Mouse (Mus musculus) spleen, adult 2 months (tissue): Measurements from ENCODE around the gene Cpne2. TPM values are rescaled to one million over a fixed set of nuclear protein-coding genes. Genes with fewer than 3 reads are reported as not detected.

ENCODE experiments used
- DNase-seq, 2 experiments: peaks; one replicate each; pipeline versions ENCODE4 v3.0.0 to v3.0.0-alpha.2; 2012 to 2021; ENCODE audit warnings: low spot score in 2 of 2, low read depth in 1 of 2
- H3K27ac ChIP-seq: fragments of 200-500 bp; 2 replicates; pipeline ENCODE4 v1.5.1; 2012; ENCODE audit warnings: low read length, inconsistent platforms; ENCODE audit not compliant: insufficient read depth
- H3K27me3 ChIP-seq: fragments of 200-500 bp; 2 replicates; pipeline ENCODE4 v1.6.1; 2012; ENCODE audit warnings: mild to moderate bottlenecking, moderate library complexity, low read length, inconsistent platforms; ENCODE audit not compliant: control insufficient read depth, insufficient read depth
- H3K36me3 ChIP-seq: fragments of 200-500 bp; 2 replicates; pipeline ENCODE4 v1.6.1; 2012; ENCODE audit warnings: mild to moderate bottlenecking, low read length, inconsistent platforms; ENCODE audit not compliant: control insufficient read depth, insufficient read depth
- H3K4me1 ChIP-seq: fragments of 200-500 bp; 2 replicates; pipeline ENCODE4 v1.6.1; 2011; ENCODE audit warnings: inconsistent platforms; ENCODE audit not compliant: control insufficient read depth, insufficient read depth, insufficient read length
- H3K4me3 ChIP-seq: fragments of 200-500 bp; 2 replicates; pipeline ENCODE4 v1.5.1; 2011; ENCODE audit warnings: mild to moderate bottlenecking, inconsistent platforms; ENCODE audit not compliant: insufficient read depth, insufficient read length; ENCODE audit errors: extremely low read depth
- CTCF ChIP-seq: fragments of 200-500 bp; IDR thresholded peaks from 2 replicates; pipeline ENCODE4 v1.5.1; 2011; ENCODE audit warnings: mild to moderate bottlenecking, inconsistent platforms; ENCODE audit not compliant: insufficient read depth, insufficient read length, insufficient replicate concordance; ENCODE audit errors: extremely low read depth
- POLR2A ChIP-seq: fragments of 200-500 bp; IDR thresholded peaks from 2 replicates; pipeline ENCODE4 v1.6.1; 2011; ENCODE audit warnings: low read depth, low read length, inconsistent platforms
- WGBS: fragments of 180-500 bp; shearing (Covaris S2); methylation state at CpG from one replicate; pipeline ENCODE4 v1.1.7; 2018; 5-methylcytosine and 5-hydroxymethylcytosine counted together
- polyA plus RNA-seq: library from polyadenylated mRNA; depleted of rRNA; stranded (reverse); fragments of >200 nt; gene quantifications from 2 replicates; pipeline ENCODE4 v1.2.3, GENCODE M21; 2012; rRNA removed

The Cpne2 gene
- polyA plus RNA-seq = 28.6 and 29.7 TPM in 2 replicates

DNA sequence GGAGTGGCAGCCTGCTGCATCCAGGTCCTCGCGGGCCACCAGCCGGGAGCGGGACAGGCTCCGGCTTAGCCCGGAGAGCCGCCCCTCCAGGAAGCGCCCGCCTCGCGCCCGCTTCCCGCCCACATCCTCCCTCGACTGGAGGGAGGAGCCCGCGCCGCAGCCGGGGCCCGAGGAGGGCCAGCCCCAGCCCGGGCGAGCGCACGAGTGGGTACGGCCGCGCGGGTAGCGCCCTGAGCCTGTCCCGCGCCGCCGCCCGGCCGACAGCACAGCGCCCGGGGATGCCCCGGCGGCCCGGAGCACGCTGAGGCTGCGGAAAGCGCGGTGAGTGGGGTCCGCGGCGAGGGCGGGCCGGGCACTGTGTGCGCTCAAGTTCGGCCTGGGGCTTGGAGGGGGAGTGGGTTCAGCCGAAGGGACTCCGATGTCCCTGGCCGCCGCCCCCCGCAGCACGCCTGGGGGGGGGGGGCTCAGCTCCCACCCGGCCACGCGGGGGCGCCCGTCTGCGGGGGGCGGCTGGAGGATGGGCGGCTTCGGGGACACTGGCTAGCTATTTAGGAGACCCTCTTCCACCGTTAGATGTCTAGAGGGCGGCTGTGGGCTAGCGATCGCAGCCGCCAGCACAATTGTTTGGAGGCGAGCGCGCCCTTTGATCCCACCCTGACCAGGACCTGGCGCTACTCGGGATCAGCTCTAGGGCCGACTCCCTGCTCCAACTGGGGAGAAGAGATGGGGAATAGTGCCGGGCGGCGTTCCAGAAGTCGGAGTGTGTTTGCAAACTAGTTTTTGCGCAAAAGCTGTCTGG is at the start of gene Cpne2:
Cpne2 (plus strand) TSS at position 118 of the 799 bp plus-strand sequence.
- peaks cover 10% of the 10 kb centered on the region for H3K27me3 ChIP-seq
- peak within 1 kb of the TSS; percentile 57 for H3K4me3 ChIP-seq
- TF ChIP-seq POLR2A (no peak), CTCF (peak; percentile 11; the same call in 1 of the 2 replicates)
- no peaks in the 10 kb centered on the region for H3K4me1 ChIP-seq
- 1% methylated on average over 74 of the region's 81 CpGs for WGBS
- no peak within 1 kb of the TSS for H3K27ac ChIP-seq
- peak in 1 of 2 experiments; percentile 40 for DNase-seq
- H3K36me3 ChIP-seq = no peaks in the 10 kb centered on the region

DNA sequence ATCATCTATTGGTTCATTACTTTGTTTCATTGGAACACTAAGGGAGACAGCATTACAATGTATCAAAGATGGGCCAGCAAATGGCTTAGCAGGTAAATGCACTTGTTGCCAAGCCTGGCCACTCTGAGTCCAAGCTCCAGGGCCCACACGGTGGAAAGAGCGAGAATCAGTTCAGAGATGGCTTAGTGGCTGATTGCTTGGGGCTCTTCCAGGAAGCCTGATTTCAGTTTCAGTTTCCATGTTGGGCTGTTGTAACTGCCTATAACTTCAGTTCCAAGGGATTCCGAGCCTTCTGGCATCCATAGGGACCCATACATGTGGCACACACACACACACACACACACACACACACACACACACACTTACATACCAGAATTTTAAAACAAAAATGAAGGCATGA is 47.5 kb upstream of the Cpne2 start:
- Histone ChIP-seq H3K27me3 (no peaks in the 10 kb centered on the region), H3K4me3 (no peak overlapping the region)

DNA sequence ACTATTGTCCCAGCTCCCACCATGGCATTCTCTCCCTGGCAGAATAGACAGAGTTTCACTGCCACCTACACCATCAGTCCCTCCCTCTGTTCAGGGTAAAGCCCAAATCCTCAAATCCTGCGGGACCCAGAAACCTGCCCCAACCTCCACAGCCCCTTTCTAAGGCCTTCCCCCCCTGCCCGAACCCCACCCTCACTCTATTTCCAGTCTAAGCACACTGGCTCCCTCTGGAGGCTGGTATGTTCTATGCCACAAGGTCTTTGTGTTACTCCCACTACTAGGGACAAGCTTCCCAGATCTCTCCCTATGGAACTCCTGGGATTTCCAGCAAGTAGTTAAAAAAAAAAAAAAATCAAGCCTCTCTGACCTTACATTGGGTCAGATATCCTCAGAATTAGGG is 46.9 kb upstream of the Cpne2 start:
- peaks cover 7% of the 10 kb centered on the region; the same call in 1 of the 2 replicates for H3K36me3 ChIP-seq
- peak overlapping the region; percentile 16; the same call in 1 of the 2 replicates for H3K4me3 ChIP-seq
- DNase-seq = peak; percentile 22 to 42
- H3K4me1 ChIP-seq = no peaks in the 10 kb centered on the region
- H3K27me3 ChIP-seq = no peaks in the 10 kb centered on the region
- H3K27ac ChIP-seq = no peak overlapping the region; the same call in 1 of the 2 replicates
- TF ChIP-seq POLR2A = no peak
- peak; percentile 26; the same call in 1 of the 2 replicates for TF ChIP-seq CTCF
- 32% methylated on average over 2 of the region's 2 CpGs for WGBS

More for the DNA sequence above, 47.5 kb upstream of the Cpne2 start:
- no peaks in the 10 kb centered on the region for H3K4me1 ChIP-seq
- no peak for DNase-seq
- 38% methylated on average over 3 of the region's 3 CpGs for WGBS
- H3K36me3 ChIP-seq = peaks cover 5% of the 10 kb centered on the region; the same call in 1 of the 2 replicates
- no peak overlapping the region for H3K27ac ChIP-seq
- TF ChIP-seq POLR2A (no peak), CTCF (no peak)

DNA sequence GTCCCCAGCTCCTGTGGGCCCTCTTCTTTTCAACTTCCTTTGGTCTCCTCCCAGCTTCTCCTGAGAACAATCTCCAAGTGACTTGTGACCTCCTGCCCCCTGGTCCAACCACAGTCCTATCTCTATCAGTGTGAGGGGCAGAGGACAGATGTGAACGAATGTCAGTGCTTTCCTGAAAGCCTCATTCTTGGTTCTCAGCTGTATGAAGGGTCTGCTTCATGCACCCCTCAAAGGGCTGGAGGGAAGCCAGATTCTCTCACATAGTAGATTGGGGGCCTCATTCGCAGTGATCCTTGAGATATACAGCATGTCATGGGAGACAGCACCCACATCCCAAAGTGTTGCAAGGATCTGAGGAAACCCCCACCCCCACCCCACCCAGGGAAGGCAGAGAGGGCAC is 44.8 kb upstream of the Cpne2 start:
- Histone ChIP-seq H3K27ac (no peak overlapping the region), H3K4me3 (no peak overlapping the region), H3K36me3 (peaks cover 12% of the 10 kb centered on the region; the same call in 1 of the 2 replicates), H3K4me1 (no peaks in the 10 kb centered on the region), H3K27me3 (no peaks in the 10 kb centered on the region)
- no peak for TF ChIP-seq POLR2A
- no peak for TF ChIP-seq CTCF
- DNase-seq = no peak
- WGBS = 92% methylated on average over 2 of the region's 2 CpGs

DNA sequence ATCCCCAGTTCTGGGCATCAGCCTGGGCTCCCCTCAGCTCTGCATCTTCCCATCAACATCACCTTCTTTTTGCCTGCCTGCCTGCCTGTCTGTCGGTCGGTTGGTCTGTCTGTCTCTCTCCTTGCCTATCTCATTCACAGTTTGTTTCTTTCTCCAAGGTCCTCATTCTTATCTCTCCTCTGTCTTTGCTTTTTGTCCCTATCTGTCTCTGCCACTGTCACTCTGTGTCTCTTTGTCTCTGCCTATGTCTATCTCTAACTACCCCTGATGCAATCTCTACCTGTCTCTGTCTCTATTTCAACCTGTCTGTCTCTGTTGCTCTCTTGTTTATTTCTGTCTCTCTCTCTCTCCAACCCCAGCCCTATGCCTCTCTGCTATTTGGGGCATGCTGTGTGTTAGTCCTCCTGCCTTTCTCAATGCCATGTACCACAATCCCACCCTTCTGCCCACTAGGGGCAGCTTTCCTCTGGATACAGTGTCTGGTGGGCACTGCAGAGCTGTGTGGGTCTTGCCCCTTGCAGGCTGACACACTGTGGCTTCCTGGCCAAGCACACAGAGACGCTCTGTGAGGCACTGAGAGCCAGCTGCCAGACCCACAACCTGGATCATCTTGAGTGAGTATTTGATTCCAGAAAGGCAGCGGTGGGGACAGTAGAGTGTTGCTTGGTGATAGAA is 42.8 kb upstream of the Cpne2 start:
- DNase-seq = no peak
- 83% methylated on average over 4 of the region's 4 CpGs for WGBS
- Histone ChIP-seq H3K36me3 (peaks cover 12% of the 10 kb centered on the region; the same call in 1 of the 2 replicates), H3K4me1 (no peaks in the 10 kb centered on the region), H3K27me3 (no peaks in the 10 kb centered on the region), H3K27ac (no peak overlapping the region), H3K4me3 (no peak overlapping the region)
- TF ChIP-seq CTCF = no peak
- TF ChIP-seq POLR2A = no peak

DNA sequence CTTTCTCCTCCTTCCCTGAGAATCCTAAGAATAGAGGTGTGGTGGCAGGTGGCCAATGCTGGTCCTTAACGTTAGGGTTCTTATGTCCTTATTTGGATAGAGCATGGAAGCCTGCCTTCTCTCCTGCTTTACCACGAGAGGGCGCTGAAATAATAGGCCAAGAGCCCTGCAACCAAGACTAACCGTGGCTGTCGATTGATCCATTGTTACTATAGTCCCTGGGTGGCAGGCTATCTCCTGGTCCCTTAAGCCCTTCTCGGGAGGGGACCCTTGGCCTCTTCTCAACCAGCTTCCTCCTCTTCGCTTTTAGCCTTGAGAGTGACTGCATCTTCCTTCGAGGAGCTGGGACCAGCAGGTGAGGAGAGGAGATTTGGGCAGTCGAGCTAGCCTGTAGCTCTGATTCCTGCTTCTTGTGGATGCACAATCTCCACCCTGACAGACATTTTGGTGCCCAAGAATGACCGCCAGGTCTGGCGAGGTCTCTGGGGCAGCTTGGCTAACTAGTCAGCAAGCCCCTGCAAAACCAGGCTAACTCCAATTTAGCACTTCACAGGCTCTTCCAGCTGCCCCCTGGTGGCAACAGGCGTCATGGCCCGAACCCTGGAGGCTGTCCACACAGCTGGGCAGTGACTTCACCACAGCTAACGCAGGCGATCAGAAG is 40.6 kb upstream of the Cpne2 start:
- WGBS = 29% methylated on average over 15 of the region's 15 CpGs
- H3K27me3 ChIP-seq = no peaks in the 10 kb centered on the region
- no peak overlapping the region for H3K4me3 ChIP-seq
- TF ChIP-seq POLR2A (no peak), CTCF (peak; percentile 82)
- H3K36me3 ChIP-seq = peaks cover 14% of the 10 kb centered on the region
- no peak overlapping the region for H3K27ac ChIP-seq
- DNase-seq = peak; percentile 40 to 74
- H3K4me1 ChIP-seq = no peaks in the 10 kb centered on the region

DNA sequence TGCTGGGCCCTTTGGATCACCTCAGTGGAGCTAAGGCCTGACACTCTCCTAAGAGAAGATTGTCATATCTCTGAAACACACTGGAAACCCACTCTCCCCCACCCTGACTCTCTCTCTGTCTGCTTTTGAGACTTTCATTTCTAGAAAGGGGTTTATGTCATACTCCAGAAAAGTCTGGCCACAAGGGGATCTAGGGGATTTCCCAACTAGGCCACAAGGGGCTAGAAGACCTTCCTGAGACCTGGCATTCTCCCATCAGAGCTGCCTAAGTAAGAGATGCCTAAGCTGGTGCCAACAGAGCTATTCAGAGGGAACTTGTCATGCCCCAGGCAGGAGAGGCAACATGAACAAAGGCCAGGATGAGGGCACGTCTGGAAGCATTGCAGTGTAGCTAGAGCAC is 39.5 kb upstream of the Cpne2 start:
- no peak overlapping the region for H3K4me3 ChIP-seq
- peaks cover 9% of the 10 kb centered on the region for H3K36me3 ChIP-seq
- no peak overlapping the region for H3K27ac ChIP-seq
- DNase-seq = no peak
- TF ChIP-seq CTCF (no peak), POLR2A (no peak)
- 85% methylated on average over 1 of the region's 1 CpGs for WGBS
- no peaks in the 10 kb centered on the region for H3K4me1 ChIP-seq
- H3K27me3 ChIP-seq = no peaks in the 10 kb centered on the region
